Mouse (Mus musculus) embryo, embryonic 10.5 days (tissue): Measurements from ENCODE around the gene Clec10a.

ENCODE experiments used
- DNase-seq: peaks from one replicate; pipeline ENCODE4 v3.0.0-alpha.2; 2015; ENCODE audit warnings: low spot score

Clec10a gene

DNA sequence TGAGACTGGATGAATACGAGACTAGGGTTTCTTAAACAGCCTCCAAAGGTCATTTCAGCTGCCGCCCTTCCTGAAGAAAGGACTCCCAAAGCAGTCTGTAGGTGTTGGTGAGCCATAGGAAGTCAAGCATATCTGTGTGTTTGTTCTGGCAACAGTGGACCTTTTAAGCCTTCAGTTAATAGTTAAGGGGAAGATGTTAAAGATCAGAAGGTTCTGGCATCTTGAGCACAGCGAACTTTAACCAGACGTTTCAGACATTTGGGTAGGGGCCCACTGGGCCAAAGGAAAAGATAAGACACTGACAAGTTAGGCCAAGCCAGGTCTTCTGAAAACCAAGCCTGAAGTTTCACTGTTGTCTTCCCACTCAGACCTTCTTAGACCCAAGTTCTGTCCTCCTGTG, 62.0 kb downstream of the Clec10a start:
- no peak for DNase-seq

DNA sequence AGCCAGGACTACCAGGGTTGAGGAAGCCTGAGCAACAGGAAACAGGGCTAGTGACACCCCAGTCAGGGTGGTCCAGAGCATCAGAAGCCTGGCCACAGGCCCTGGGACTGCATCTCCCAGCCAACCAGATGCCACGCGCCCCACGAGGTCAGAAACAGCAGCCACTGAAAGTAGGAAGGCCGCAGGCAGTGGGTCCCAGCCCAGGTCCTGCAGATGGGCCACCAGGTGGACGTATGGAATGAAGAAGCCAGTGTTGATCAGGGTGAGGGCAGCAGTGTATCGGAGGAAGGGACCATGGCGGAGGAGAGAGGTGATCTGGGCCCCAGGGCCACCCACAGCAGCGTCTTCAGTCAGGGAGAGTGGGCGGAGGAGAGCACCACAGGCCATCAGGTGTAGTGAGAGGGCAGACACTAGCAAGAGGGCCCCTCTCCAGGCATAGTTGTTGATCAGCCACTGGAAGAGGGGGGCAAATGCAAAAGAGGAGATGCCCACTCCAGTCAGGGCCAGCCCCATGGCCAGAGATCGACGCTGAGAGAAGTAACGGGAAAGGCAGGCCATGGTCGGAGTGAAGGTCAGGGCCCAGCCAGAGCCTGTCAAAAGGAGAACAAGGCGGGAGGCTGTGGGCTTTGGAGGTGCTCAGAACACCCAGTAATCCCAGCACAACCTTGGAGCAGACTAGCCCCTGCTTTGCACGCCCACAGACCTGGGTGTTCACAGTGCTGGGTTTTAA, 62.9 kb downstream of the Clec10a start:
- DNase-seq: no peak

DNA sequence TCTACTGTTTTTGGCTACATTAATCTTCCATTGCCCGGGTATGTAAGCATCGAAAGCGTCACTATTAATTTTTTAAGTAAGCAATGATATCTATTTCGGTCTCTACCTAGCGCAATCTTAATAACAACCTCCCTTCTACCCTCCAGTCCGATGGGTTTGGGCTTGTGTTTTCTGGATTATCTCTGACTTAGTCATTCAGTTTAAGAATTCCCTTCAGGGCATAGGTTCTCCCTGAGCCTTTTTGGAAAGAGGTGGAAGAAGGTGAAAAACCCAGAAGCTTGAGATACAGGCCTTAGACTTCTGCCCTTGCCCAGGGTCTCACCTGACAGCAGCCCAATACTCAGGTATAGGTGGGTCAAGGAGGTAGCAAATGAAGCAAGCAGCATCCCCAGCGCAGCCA, 63.9 kb downstream of the Clec10a start:
- no peak for DNase-seq

DNA sequence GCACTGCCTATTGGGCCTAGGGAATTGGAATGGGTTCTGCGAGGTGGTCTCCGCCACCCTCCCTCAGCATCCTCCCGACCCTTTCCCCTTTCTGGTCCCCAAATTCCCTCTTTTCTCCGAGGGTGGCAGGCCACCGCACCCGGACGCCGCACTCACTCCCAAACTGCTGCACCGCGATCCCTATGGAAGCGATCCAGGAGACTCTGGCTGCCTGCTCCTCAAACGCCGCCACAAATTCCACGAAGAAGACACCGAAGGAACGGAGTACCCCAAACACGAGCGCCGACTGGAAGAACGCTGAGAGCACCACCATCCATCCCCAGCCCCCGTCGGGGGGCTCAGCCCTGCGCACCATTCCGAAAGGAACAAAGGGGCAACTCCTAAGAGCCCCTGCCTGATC, 64.3 kb downstream of the Clec10a start:
- no peak for DNase-seq
